Mouse (Mus musculus) lung, embryonic 14.5 days (tissue): ENCODE measurements around the gene Malrd1. TPM values are rescaled to one million over a fixed set of nuclear protein-coding genes. Genes with fewer than 3 reads are reported as not detected.

Experiments
- ATAC-seq: fragments of 200-750 bp; cut with Nextera tagmentation; 2 replicates; pipeline ENCODE4 v1.8.0; 2017; ENCODE audit warnings: mild to moderate bottlenecking, moderate TSS enrichment, moderate library complexity; ENCODE audit not compliant: insufficient read depth
- DNase-seq: peaks from one replicate; pipeline ENCODE4 v3.0.0-alpha.2; 2015
- H3K27ac ChIP-seq: fragments of 300-500 bp; sonication (generic); 2 replicates; pipeline ENCODE4 v1.5.1; 2014; ENCODE audit warnings: low read depth, mild to moderate bottlenecking, moderate library complexity
- H3K27me3 ChIP-seq: fragments of 300-500 bp; sonication (generic); 2 replicates; pipeline ENCODE4 v1.6.1; 2014; ENCODE audit warnings: low read length, control low read depth; ENCODE audit not compliant: insufficient read depth
- H3K36me3 ChIP-seq: fragments of 300-500 bp; sonication (generic); 2 replicates; pipeline ENCODE4 v1.6.1; 2014; ENCODE audit warnings: control low read depth; ENCODE audit not compliant: insufficient read depth
- H3K4me1 ChIP-seq: fragments of 300-500 bp; sonication (generic); 2 replicates; pipeline ENCODE4 v1.6.1; 2014; ENCODE audit warnings: antibody characterized with exemption, control low read depth; ENCODE audit not compliant: insufficient read depth
- H3K4me2 ChIP-seq: fragments of 300-500 bp; sonication (generic); 2 replicates; pipeline ENCODE4 v1.6.1; 2014; ENCODE audit warnings: mild to moderate bottlenecking
- H3K4me3 ChIP-seq: fragments of 300-500 bp; sonication (generic); 2 replicates; pipeline ENCODE4 v1.5.1; 2014; ENCODE audit warnings: low read depth, low read length
- H3K9ac ChIP-seq: fragments of 300-500 bp; sonication (generic); 2 replicates; pipeline ENCODE4 v1.6.1; 2014
- H3K9me3 ChIP-seq: fragments of 300-500 bp; sonication (generic); 2 replicates; pipeline ENCODE4 v1.6.1; 2016; ENCODE audit warnings: low read depth, low read length, control low read depth
- CTCF ChIP-seq: IDR thresholded peaks from 2 replicates; pipeline ENCODE4 v1.5.1; 2016; ENCODE audit warnings: antibody characterized with exemption, low read depth
- WGBS: fragments of 180-500 bp; shearing (Covaris S2); extraction: QIAGEN DNeasy Blood & Tissue Kit; methylation state at CpG from one replicate; pipeline ENCODE4 v1.1.7; 2014; 5-methylcytosine and 5-hydroxymethylcytosine counted together
- polyA plus RNA-seq: library from polyadenylated mRNA; unstranded; fragments of >200 nt; fragmentation: Nextera tagmentation; extraction: Ambion mirVana; gene quantifications from 2 replicates; pipeline ENCODE4 v1.2.1, GENCODE M21; 2014

The Malrd1 gene
- polyA plus RNA-seq, 1 experiment from 2014 or later, result not detected

- Histone ChIP-seq H3K27ac (no peak overlapping the region), H3K4me3 (no peak overlapping the region), H3K36me3 (no peaks in the 10 kb centered on the region), H3K4me2 (no peak overlapping the region), H3K9ac (no peak overlapping the region), H3K9me3 (no peaks in the 10 kb centered on the region), H3K4me1 (no peaks in the 10 kb centered on the region), H3K27me3 (no peaks in the 10 kb centered on the region)
- peak; percentile 27 for DNase-seq
- 47% methylated on average over 12 of the region's 12 CpGs for WGBS
- TF ChIP-seq CTCF, result no peak
- no peak for ATAC-seq
These were observed 503.5 kb downstream of the Malrd1 start for GRCm38 (mm10) chr2:16029752-16030151.

- Histone ChIP-seq H3K27ac (no peak overlapping the region), H3K9me3 (no peaks in the 10 kb centered on the region), H3K4me1 (no peaks in the 10 kb centered on the region), H3K4me3 (no peak overlapping the region), H3K36me3 (no peaks in the 10 kb centered on the region), H3K9ac (no peak overlapping the region), H3K4me2 (no peak overlapping the region), H3K27me3 (no peaks in the 10 kb centered on the region)
- DNase-seq (no peak), ATAC-seq (no peak)
- no peak for TF ChIP-seq CTCF
- WGBS, result 79% methylated on average over 4 of the region's 4 CpGs
These were observed 505.3 kb downstream of the Malrd1 start for GRCm38 (mm10) chr2:16031559-16031958.

- no peak overlapping the region for H3K9ac ChIP-seq
- H3K4me1 ChIP-seq, result no peaks in the 10 kb centered on the region
- H3K27ac ChIP-seq, result no peak overlapping the region
- H3K36me3 ChIP-seq, result no peaks in the 10 kb centered on the region
- no peak overlapping the region for H3K4me2 ChIP-seq
- ATAC-seq, result no peak
- 62% methylated on average over 3 of the region's 3 CpGs for WGBS
- no peak for TF ChIP-seq CTCF
- no peak for DNase-seq
- H3K9me3 ChIP-seq, result no peaks in the 10 kb centered on the region
- no peaks in the 10 kb centered on the region for H3K27me3 ChIP-seq
- H3K4me3 ChIP-seq, result no peak overlapping the region
These were observed 506.5 kb downstream of the Malrd1 start for GRCm38 (mm10) chr2:16032804-16033203.

GRCm38 (mm10) chr2:16110696-16111095, 584.4 kb downstream of the Malrd1 start:
- H3K36me3 ChIP-seq, result no peaks in the 10 kb centered on the region
- no peaks in the 10 kb centered on the region for H3K4me1 ChIP-seq
- no peak overlapping the region for H3K4me3 ChIP-seq
- H3K9me3 ChIP-seq, result no peaks in the 10 kb centered on the region
- H3K27ac ChIP-seq, result no peak overlapping the region
- H3K27me3 ChIP-seq, result no peaks in the 10 kb centered on the region
- no peak for TF ChIP-seq CTCF
- DNase-seq (no peak), ATAC-seq (no peak)
- H3K4me2 ChIP-seq, result no peak overlapping the region
- H3K9ac ChIP-seq, result no peak overlapping the region
- 57% methylated on average over 3 of the region's 3 CpGs for WGBS

- Histone ChIP-seq H3K27ac (no peak overlapping the region), H3K4me1 (no peaks in the 10 kb centered on the region), H3K4me2 (no peak overlapping the region), H3K4me3 (no peak overlapping the region), H3K27me3 (no peaks in the 10 kb centered on the region), H3K36me3 (no peaks in the 10 kb centered on the region), H3K9ac (no peak overlapping the region), H3K9me3 (no peaks in the 10 kb centered on the region)
- ATAC-seq (no peak), DNase-seq (no peak)
- WGBS, result 73% methylated on average over 2 of the region's 2 CpGs
- no peak for TF ChIP-seq CTCF
These were observed 587.1 kb downstream of the Malrd1 start for GRCm38 (mm10) chr2:16113333-16113732.

- peak; percentile 78 for DNase-seq
These were observed 621.7 kb downstream of the Malrd1 start for GRCm38 (mm10) chr2:16147999-16148398.

GRCm38 (mm10) chr2:16152623-16153022, 626.3 kb downstream of the Malrd1 start:
- no peaks in the 10 kb centered on the region for H3K27me3 ChIP-seq
- no peak overlapping the region for H3K9ac ChIP-seq
- H3K9me3 ChIP-seq, result no peaks in the 10 kb centered on the region
- no peak overlapping the region for H3K4me2 ChIP-seq
- no peak for TF ChIP-seq CTCF
- ATAC-seq (no peak), DNase-seq (peak; percentile 20)
- no peaks in the 10 kb centered on the region for H3K36me3 ChIP-seq
- H3K4me1 ChIP-seq, result no peaks in the 10 kb centered on the region
- H3K4me3 ChIP-seq, result no peak overlapping the region
- H3K27ac ChIP-seq, result no peak overlapping the region

More at GRCm38 (mm10) chr2:16147999-16148398, 621.7 kb downstream of the Malrd1 start:
- TF ChIP-seq CTCF, result no peak
- H3K27me3 ChIP-seq, result no peaks in the 10 kb centered on the region
- no peaks in the 10 kb centered on the region for H3K36me3 ChIP-seq
- WGBS, result 48% methylated on average over 1 of the region's 1 CpGs
- H3K27ac ChIP-seq, result no peak overlapping the region
- H3K9me3 ChIP-seq, result no peaks in the 10 kb centered on the region
- H3K4me2 ChIP-seq, result no peak overlapping the region
- H3K9ac ChIP-seq, result no peak overlapping the region
- peak; percentile 77; the same call in 1 of the 2 replicates for ATAC-seq
- H3K4me1 ChIP-seq, result no peaks in the 10 kb centered on the region
- H3K4me3 ChIP-seq, result no peak overlapping the region
